In the genomic region with DNA sequence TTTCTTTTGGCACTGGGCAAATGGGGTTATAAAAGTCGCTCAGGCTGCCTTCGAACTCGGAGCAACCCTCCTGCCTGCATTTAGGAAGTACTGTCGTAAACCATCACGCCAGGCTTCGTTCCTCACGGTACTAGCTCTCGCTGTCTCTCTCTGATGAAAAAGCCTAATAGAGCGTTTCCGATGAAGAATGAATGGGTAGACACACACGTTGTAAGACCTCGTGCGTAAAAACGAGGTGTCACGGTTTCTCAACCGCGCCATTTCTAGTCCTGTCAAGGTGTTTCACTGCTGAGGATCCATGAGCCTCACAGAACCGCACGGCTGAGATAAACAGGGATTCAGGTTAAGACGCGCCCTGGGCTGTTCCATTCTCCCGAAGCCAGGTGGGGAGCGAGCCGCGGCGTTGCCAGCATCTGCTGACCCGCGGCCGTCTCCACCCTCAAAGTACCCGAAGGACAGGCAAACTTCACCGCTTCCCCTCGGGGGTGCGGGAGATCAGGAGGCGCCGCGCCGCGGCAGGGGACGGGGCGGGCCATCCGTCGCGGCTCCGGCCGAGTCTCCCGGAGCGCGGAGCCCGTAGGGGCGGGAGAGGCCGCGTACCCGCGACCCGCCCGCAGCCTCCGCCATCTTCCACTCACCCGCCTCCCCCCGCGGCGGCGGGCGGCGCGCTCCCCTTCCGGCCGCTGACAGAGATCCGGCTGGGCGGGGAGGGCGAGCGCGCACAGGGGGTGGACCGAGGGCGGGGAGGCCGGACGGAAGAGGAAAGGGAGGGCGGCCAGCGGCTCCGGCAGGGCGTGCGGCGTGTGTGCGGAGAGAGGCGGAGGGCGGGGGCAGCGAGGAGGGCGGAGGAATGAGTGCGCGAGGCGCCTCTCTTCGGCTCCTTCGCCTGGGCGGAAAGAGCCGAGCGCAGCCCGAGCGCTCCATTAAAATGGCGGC, we compare ENCODE assay signal across 8 mouse cellular contexts. TPM values are rescaled to one million over a fixed set of nuclear protein-coding genes. Genes with fewer than 3 reads are reported as not detected.
A peak's percentile ranks its signal among the peaks of the same experiment; 100 is the strongest.
DNase-seq lines count a peak whose midpoint lies in the region; ATAC-seq lines count a peak whose summit lies in the region.

No protein-coding gene starts in this region.

- no peaks in the 10 kb centered on the region for H3K9me3 ChIP-seq in forebrain, embryonic 10.5 days
- no peaks in the 10 kb centered on the region for H3K9me3 ChIP-seq in heart, embryonic 16.5 days (replicated peaks; ENCODE audit: control insufficient read depth, low read length)
- H3K9me3 ChIP-seq in liver, embryonic 15.5 days (replicated peaks): no peaks in the 10 kb centered on the region
- H3K9me3 ChIP-seq in neural tube, embryonic 12.5 days: no peaks in the 10 kb centered on the region

- peak overlapping the region; percentile 90 for H3K4me3 ChIP-seq in forebrain, embryonic 10.5 days
- H3K4me3 ChIP-seq in heart, embryonic 16.5 days (ENCODE audit: low read length): peak overlapping the region; percentile 95
- peak overlapping the region; percentile 99 for H3K4me3 ChIP-seq in liver, embryonic 15.5 days (replicated peaks)
- H3K4me3 ChIP-seq in neural tube, embryonic 12.5 days: peak overlapping the region; percentile 86

- H3K27me3 ChIP-seq in forebrain, embryonic 10.5 days (ENCODE audit: poor library complexity, severe bottlenecking): no peaks in the 10 kb centered on the region
- H3K27me3 ChIP-seq in heart, embryonic 16.5 days (ENCODE audit: control insufficient read depth, insufficient read depth, low read length): no peaks in the 10 kb centered on the region
- no peaks in the 10 kb centered on the region for H3K27me3 ChIP-seq in liver, embryonic 15.5 days
- no peaks in the 10 kb centered on the region for H3K27me3 ChIP-seq in neural tube, embryonic 12.5 days (replicated peaks)

- H3K4me2 ChIP-seq in heart, embryonic 16.5 days (ENCODE audit: low read depth, low read length): peak overlapping the region; percentile 81
- H3K4me2 ChIP-seq in liver, embryonic 15.5 days: peak overlapping the region; percentile 83
- H3K4me2 ChIP-seq in neural tube, embryonic 12.5 days (replicated peaks): peak overlapping the region; percentile 56

- peak; percentile 88 for DNase-seq in c-Kit-negative CD71-positive TER-119-positive erythroid progenitor cells, embryonic 14.5 days (ENCODE audit: low read depth, low spot score)
- DNase-seq in forebrain, embryonic 10.5 days (ENCODE audit: extremely low spot score, low spot score): peak; percentile 95
- DNase-seq in kidney, postnatal 36 days: peak; percentile 98
- DNase-seq in telencephalon, adult 2 months (ENCODE audit: low read depth, low spot score): peak; percentile 93

- peaks cover 17% of the 10 kb centered on the region for H3K4me1 ChIP-seq in forebrain, embryonic 10.5 days
- H3K4me1 ChIP-seq in heart, embryonic 16.5 days (ENCODE audit: control insufficient read depth, insufficient read depth, low read length): peaks cover 9% of the 10 kb centered on the region
- H3K4me1 ChIP-seq in liver, embryonic 15.5 days (replicated peaks): peaks cover 23% of the 10 kb centered on the region
- peaks cover 11% of the 10 kb centered on the region for H3K4me1 ChIP-seq in neural tube, embryonic 12.5 days

- under 1% methylated on average over 92 of the region's 98 CpGs for WGBS in forebrain, embryonic 10.5 days
- WGBS in heart, embryonic 16.5 days: under 1% methylated on average over 65 of the region's 98 CpGs
- WGBS in liver, embryonic 15.5 days (ENCODE audit: insufficient replicate concordance): under 1% methylated on average over 94 of the region's 98 CpGs
- WGBS in neural tube, embryonic 12.5 days: under 1% methylated on average over 96 of the region's 98 CpGs

- peak overlapping the region; percentile 98 for H3K27ac ChIP-seq in forebrain, embryonic 10.5 days
- peak overlapping the region; percentile 99 for H3K27ac ChIP-seq in heart, embryonic 16.5 days (ENCODE audit: low read length)
- peak overlapping the region; percentile 99 for H3K27ac ChIP-seq in liver, embryonic 15.5 days (replicated peaks)
- H3K27ac ChIP-seq in neural tube, embryonic 12.5 days: peak overlapping the region; percentile 85

- H3K36me3 ChIP-seq in forebrain, embryonic 10.5 days (replicated peaks): peaks cover 14% of the 10 kb centered on the region
- no peaks in the 10 kb centered on the region for H3K36me3 ChIP-seq in heart, embryonic 16.5 days (ENCODE audit: control insufficient read depth, insufficient read depth)
- H3K36me3 ChIP-seq in liver, embryonic 15.5 days (replicated peaks): no peaks in the 10 kb centered on the region
- H3K36me3 ChIP-seq in neural tube, embryonic 12.5 days: no peaks in the 10 kb centered on the region

- peak overlapping the region; percentile 97 for H3K9ac ChIP-seq in heart, embryonic 16.5 days (ENCODE audit: low read length)
- H3K9ac ChIP-seq in liver, embryonic 15.5 days: peak overlapping the region; percentile 99
- peak overlapping the region; percentile 91 for H3K9ac ChIP-seq in neural tube, embryonic 12.5 days

- peak; percentile 87 for ATAC-seq in CD4-positive, CD25-positive, alpha-beta regulatory T cell, adult 4 months
- ATAC-seq in heart, embryonic 16.5 days (replicated peaks; ENCODE audit: extremely low read depth, insufficient read depth, low FRiP score): peak; percentile 95
- peak; percentile 98 for ATAC-seq in liver, embryonic 15.5 days (ENCODE audit: insufficient read depth)
- ATAC-seq in neural tube, embryonic 12.5 days (ENCODE audit: low FRiP score, low read depth): peak; percentile 96

RNA-seq across cellular contexts. Expression of a gene that starts 0.8 kb away (rescaled TPM):
- polyA plus RNA-seq in CD4-positive, CD25-positive, alpha-beta regulatory T cell, adult 4 months (2017; shearing (Covaris generic)): 10 to 100 TPM; 40.1 to 56.0 TPM
- polyA plus RNA-seq in forebrain, embryonic 10.5 days (2016; fragmentation: Nextera tagmentation; extraction: Ambion mirVana): 21.7 and 26.1 TPM in 2 replicates
- polyA plus RNA-seq in heart, embryonic 16.5 days (2015; fragmentation: Nextera tagmentation; extraction: Ambion mirVana): 12.8 and 13.1 TPM in 2 replicates
- polyA plus RNA-seq in liver, embryonic 15.5 days (2015; fragmentation: Nextera tagmentation; extraction: Ambion mirVana): 7.7 and 8.3 TPM in 2 replicates
- polyA plus RNA-seq in neural tube, embryonic 12.5 days (2016; fragmentation: Nextera tagmentation; extraction: Ambion mirVana): 26.5 and 28.5 TPM in 2 replicates

RNA-seq across cellular contexts. Expression of a gene that starts 50.1 kb away (rescaled TPM):
- polyA plus RNA-seq in CD4-positive, CD25-positive, alpha-beta regulatory T cell, adult 4 months (2017; shearing (Covaris generic)): 10 to 100 TPM; 40.0 to 44.2 TPM
- polyA plus RNA-seq in forebrain, embryonic 10.5 days (2016; fragmentation: Nextera tagmentation; extraction: Ambion mirVana): 135 and 146 TPM in 2 replicates
- 49.5 and 53.1 TPM in 2 replicates for polyA plus RNA-seq in heart, embryonic 16.5 days (2015; fragmentation: Nextera tagmentation; extraction: Ambion mirVana)
- polyA plus RNA-seq in liver, embryonic 15.5 days (2015; fragmentation: Nextera tagmentation; extraction: Ambion mirVana): 40.7 and 42.3 TPM in 2 replicates
- polyA plus RNA-seq in neural tube, embryonic 12.5 days (2016; fragmentation: Nextera tagmentation; extraction: Ambion mirVana): 125 and 134 TPM in 2 replicates

Comparison
In these comparisons a context has a peak if more than half of its experiments do, and no peak if none do; other contexts are left out.
1. Peak in every context shown above with its lines: DNase-seq, ATAC-seq, H3K4me3 ChIP-seq and H3K27ac ChIP-seq.